Mouse (Mus musculus) B cell, adult 2 months (primary cell): ENCODE results near the gene Pip5kl1.
A peak's percentile ranks its signal among the peaks of the same experiment; 100 is the strongest.

Source experiments
- DNase-seq, 2 experiments: peaks; one replicate each; pipeline ENCODE4 v3.0.0; 2022

The Pip5kl1 gene

GRCm38 (mm10) chr2:32574497-32574896 lies at the start of gene Pip5kl1:
Gene Pip5kl1 (plus strand): TSS chr2:32574797.
- DNase-seq = no peak

GRCm38 (mm10) chr2:32525816-32526215 lies 48.8 kb upstream of the Pip5kl1 start:
- no peak for DNase-seq

GRCm38 (mm10) chr2:32527468-32527966 lies 47.1 kb upstream of the Pip5kl1 start:
- no peak for DNase-seq

GRCm38 (mm10) chr2:32528326-32528725 lies 46.3 kb upstream of the Pip5kl1 start:
- DNase-seq = no peak

- no peak for DNase-seq
Observed at GRCm38 (mm10) chr2:32530479-32530878, 44.1 kb upstream of the Pip5kl1 start.

- DNase-seq = no peak
Observed at GRCm38 (mm10) chr2:32533163-32533562, 41.4 kb upstream of the Pip5kl1 start.

GRCm38 (mm10) chr2:32534061-32534732 lies 40.4 kb upstream of the Pip5kl1 start:
- peak; percentile 47 to 50 for DNase-seq

- DNase-seq = peak; percentile 97 to 98
Observed at GRCm38 (mm10) chr2:32534733-32535471, 39.7 kb upstream of the Pip5kl1 start, which contains the start of gene Fam102a. Gene Fam102a (plus strand): TSS chr2:32535332.

- peak; percentile 75 to 78 for DNase-seq
Observed at GRCm38 (mm10) chr2:32535501-32535991, 39.1 kb upstream of the Pip5kl1 start.

GRCm38 (mm10) chr2:32536086-32536633 lies 38.4 kb upstream of the Pip5kl1 start:
- DNase-seq = peak; percentile 46 to 54

- DNase-seq = peak; percentile 55 to 61
Observed at GRCm38 (mm10) chr2:32536634-32537359, 37.8 kb upstream of the Pip5kl1 start.

- peak; percentile 54 to 59 for DNase-seq
Observed at GRCm38 (mm10) chr2:32537360-32537905, 37.2 kb upstream of the Pip5kl1 start.

GRCm38 (mm10) chr2:32537941-32538340 lies 36.7 kb upstream of the Pip5kl1 start:
- no peak for DNase-seq

- no peak for DNase-seq
Observed at GRCm38 (mm10) chr2:32538461-32538860, 36.1 kb upstream of the Pip5kl1 start.

- DNase-seq = no peak
Observed at GRCm38 (mm10) chr2:32539452-32539981, 35.1 kb upstream of the Pip5kl1 start.

GRCm38 (mm10) chr2:32541333-32541908 lies 33.2 kb upstream of the Pip5kl1 start:
- DNase-seq = no peak

- DNase-seq = no peak
Observed at GRCm38 (mm10) chr2:32541986-32542573, 32.5 kb upstream of the Pip5kl1 start.

- DNase-seq = no peak
Observed at GRCm38 (mm10) chr2:32543031-32543449, 31.6 kb upstream of the Pip5kl1 start.

- no peak for DNase-seq
Observed at GRCm38 (mm10) chr2:32546951-32547350, 27.6 kb upstream of the Pip5kl1 start.

GRCm38 (mm10) chr2:32547380-32547779 lies 27.2 kb upstream of the Pip5kl1 start:
- no peak for DNase-seq
